Mouse (Mus musculus) adrenal gland, postnatal 36 days (tissue): ENCODE measurements around the gene Six3. TPM values are rescaled to one million over a fixed set of nuclear protein-coding genes. Genes with fewer than 3 reads are reported as not detected.

Experiments used
- DNase-seq, 2 experiments: peaks; one replicate each; pipeline ENCODE4 v3.0.0; 2021; ENCODE audit warnings: mixed read lengths in 1 of 2
- long read RNA-seq, 2 experiments: library from polyadenylated mRNA; stranded (forward); transcript quantifications; one replicate each; pipeline ENCODE4 v2.0.0; 2021; ENCODE audit warnings: borderline sequencing depth in 2 of 2
- total RNA-seq, 2 experiments: library from RNA; stranded (reverse); gene quantifications; 2 replicates each; pipeline ENCODE4 v1.2.3; 2021

Six3 gene
- total RNA-seq, result not detected
- long read RNA-seq, experiment 1, result 0 reads
- long read RNA-seq, experiment 2, result 0 reads

GRCm38 (mm10) chr17:85613266-85613860 is at the start of gene Six3:
Gene Six3 (plus strand): TSS chr17:85613608.
- DNase-seq, result no peak

- no peak for DNase-seq
Observed at GRCm38 (mm10) chr17:85564107-85564506, 49.3 kb upstream of the Six3 start.

- no peak for DNase-seq
Observed at GRCm38 (mm10) chr17:85574023-85574422, 39.4 kb upstream of the Six3 start.

DNA sequence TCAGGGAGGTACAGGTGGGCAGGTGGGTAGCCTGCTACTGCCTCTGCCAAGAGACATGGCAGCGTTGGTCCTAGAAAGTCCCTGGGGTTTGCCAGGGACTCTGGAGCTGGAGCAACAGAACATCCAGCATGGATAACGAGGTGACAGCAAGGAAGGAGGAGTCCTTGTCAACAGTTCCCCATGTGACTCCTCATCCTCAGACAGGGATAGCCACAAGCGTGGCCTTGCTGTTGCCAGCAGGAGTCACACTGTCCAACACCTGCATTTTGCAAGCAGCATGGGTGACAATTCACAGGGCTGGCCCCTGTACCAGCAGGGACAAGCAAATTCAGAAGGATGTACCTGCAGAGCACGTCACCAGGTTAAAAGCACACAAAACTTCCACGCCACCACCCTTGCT is 35.1 kb upstream of the Six3 start:
- no peak for DNase-seq

- DNase-seq, result no peak
Observed at GRCm38 (mm10) chr17:85579350-85579749, 34.1 kb upstream of the Six3 start.

- no peak for DNase-seq
Observed at GRCm38 (mm10) chr17:85580221-85580620, 33.2 kb upstream of the Six3 start.

- DNase-seq, result no peak
Observed at GRCm38 (mm10) chr17:85584170-85584569, 29.2 kb upstream of the Six3 start.

DNA sequence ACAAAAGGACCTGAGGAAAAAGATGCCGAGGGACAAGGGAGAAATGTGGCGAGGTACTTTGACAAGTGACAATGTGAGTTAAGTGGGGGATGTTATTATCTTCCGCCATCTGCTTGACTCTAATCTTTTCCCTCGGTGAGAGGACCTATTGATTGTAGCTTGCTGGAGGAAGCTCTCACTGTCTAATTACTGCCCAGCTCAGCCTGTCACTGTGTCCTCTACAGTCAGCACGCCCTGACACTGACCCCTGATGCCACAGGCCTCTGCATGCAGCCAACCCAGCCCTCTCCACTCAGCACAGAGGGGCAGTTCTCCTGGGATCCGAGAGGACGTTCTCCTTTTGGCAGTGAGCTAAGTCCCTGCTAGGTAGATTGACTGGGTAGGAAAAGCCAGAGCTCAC is 28.8 kb upstream of the Six3 start:
- no peak for DNase-seq

- no peak for DNase-seq
Observed at GRCm38 (mm10) chr17:85585779-85586178, 27.6 kb upstream of the Six3 start.

DNA sequence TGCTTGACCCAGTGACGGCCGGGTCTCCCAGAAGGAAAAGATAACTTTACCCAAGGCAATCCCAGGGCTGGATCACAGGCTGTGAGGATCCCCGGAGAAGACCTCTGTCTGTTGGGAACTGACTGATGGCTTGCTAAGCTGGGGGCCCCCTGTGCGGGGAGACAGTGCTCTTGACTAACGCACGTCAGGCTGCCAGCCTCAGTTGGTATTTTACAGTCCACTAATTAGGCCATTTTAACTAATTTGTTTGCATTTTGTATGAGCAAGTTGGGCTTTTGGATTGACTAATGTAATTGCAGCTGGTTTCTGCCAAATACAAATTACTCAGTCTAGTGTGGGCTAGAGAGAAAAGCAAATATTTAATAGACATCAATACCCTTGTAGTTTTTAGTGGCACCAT is 21.4 kb upstream of the Six3 start:
- DNase-seq, result no peak

DNA sequence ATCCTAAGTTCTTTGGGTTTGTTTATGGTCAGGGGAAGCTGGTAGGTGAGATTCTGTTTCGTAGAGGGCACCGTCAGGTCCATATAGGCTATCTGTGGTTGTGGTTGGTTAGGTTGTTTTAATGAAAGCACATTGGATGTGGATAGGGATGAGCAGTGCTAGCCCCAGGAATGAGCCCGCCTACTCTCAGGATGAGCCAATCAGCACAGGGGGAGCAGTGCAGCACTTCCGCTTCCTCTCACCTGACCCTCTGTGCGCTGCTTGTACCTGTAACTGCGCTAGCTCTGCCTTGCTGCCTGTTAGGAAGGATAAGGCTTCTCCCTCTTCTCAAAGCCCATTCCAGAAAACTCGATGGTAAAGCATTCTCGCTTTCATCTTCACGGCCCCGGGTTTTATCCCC is 17.6 kb upstream of the Six3 start:
- no peak for DNase-seq

GRCm38 (mm10) chr17:85596341-85596890 is 17.0 kb upstream of the Six3 start:
- DNase-seq, result no peak

- DNase-seq, result no peak
Observed at GRCm38 (mm10) chr17:85599520-85599919, 13.9 kb upstream of the Six3 start.

DNA sequence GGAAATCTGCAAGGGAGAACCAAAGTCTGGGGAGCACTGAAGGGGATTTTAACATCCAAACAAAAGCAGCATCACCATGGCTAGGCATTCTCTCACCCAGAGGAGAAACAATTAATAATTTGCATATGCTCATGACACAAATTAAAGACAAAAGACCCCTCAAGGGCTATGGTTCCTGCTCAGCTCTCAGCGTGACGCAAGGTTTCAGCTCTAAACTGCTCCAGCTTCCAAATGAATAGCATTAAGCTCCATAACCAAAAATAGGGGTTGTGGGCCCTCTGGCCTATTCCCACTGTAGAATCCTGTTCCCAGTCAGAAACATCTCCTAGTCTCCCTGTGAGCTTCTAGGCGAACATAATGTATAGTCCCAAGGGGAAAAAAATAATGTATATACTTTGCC is 6.9 kb upstream of the Six3 start:
- no peak for DNase-seq

DNA sequence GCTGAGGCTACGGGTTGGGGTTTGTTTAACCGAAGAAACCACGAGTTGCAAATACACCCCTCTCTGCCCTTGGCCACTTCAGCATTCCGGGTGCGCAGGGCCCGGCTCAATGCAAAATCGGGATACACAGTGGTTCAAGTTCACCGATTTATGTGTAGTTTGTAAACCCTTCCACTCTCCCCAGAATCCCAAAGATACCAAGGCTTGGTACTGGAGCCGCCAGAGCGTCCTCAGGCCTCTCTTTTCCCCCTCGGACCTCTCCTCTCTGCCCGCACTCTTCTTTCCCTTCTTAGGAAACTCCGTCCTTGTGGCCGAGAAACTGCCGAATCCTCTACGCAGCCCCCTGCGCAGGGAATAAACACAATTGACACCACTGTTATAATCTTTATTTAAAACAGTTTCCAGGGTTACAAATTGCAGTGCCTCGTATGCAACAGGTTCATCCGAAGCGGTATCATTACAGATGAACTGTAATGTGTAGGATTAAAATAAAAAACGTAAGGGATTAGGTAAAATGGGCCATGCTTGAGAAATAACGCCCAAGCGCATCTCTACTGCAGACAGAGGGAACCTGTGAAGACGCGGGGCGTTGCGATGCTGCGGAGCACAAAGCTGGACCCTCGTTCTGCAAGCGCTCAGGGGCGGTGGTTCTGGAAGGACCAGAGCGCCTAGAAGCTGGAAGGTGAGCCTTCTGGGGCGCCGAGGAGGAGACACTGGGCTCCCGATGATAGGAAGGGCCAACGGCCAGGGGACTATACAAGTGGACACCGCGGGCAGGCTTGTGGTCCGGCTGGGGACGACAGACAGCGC is 5.6 kb upstream of the Six3 start:
- DNase-seq, result no peak

DNA sequence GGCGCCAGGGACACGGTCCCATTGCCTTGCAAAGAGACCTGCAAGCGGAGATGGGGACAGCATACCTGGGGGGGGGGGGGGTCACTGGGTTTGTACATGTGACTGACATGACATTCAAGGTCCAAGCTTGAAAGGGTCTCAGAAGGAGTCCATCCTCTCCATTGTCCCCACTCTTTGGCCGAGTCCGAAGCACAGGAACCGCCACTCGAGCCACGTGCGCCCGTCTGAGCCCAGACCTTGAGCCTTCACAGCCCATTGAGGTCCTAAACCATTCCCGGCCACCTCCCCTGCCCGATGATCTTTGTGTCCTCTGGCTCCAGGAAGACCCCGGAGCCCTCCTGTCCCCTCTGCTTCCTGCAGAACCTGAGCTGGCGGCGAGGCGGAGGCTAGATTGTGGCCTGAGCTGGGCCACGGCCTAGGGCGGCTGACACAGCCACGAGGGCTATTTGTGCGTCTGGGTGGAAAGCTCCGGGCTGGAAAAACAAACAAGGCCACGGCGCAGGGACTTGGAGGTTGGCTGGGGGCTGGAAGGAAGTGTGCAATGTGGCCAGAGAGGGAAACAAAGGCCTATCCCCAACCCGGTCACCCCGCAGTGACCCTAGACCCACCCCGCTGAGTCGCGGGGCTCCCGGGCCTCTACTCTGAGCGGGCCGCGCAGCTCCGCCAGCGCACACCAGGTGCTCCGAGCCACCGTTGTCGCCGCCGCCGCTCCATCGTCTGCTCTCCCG is 4.9 kb upstream of the Six3 start:
- DNase-seq, result no peak

DNA sequence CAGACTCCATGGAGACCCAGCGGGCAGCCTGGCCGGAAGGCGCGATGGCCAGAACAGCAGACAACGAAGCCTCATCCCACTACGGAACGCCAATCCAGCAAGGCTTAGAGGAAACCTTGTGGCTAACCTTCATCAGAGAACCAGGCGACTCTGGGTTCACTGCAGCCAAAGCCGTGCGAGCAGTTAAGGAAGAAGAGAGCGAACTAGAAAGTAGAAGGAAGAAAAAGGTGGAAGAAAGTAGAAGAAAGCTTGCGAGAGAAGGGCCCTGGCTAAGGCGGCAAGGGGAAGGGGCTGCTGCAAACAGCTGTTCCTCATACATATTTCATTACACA is 4.3 kb upstream of the Six3 start:
- no peak for DNase-seq

GRCm38 (mm10) chr17:85609621-85610392 is 3.6 kb upstream of the Six3 start:
- no peak for DNase-seq

DNA sequence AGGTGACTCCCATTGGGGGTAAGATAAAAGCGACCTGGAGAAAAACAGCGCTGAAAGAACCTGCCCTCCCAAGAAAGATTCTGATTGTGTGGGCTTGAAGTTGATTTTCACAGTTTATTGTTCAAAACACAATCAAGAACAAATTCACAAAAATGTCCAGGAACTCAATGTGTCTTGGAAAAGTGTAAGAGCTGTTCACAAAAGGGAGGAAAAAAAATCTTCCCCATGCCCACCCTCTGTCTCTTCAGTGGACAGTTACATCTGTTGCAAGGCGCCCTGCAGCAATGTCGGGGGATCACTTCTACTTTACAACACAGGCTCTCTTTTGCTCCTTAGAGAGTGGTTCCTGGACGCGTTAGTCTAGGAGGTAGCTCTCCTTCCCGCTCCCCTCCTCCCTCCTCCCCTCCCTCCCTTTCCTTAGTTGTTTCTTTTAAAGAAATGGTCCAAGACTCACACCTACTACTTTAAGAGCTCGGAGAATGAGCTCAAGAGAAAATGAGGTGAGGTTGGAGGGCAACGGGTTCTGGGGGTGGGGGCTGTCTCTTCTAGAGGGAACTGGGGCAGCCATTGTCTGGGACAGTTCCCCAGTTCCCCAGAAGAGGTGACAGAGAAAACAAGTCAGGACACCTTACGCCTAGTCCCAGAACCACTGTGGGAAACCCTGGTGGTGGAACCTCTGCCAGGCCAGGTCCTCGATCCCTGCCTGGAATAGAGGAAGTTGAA is 2.9 kb upstream of the Six3 start:
- no peak for DNase-seq

GRCm38 (mm10) chr17:85611521-85612515 is 1.6 kb upstream of the Six3 start:
- no peak for DNase-seq
